ENCODE assay signal across 33 mouse cellular contexts in the genomic region with DNA sequence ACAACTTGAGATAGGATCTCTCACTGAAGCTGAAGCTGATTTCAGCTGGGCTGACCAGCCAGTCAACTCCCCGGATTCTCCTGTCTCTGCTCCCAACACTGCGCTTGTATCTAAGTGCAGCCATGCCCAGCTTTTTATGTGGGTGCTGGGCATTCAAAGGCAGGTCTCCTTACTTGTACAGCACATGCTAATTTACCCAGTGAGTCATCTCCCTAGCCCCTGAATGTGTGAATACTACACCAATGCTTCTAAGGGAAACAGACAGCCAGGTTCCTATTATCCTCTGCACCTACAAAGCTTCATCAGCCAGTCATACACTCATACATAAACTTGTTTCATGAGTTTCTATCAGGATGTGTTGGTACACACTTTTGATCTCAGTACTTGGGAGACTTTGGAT. TPM values are rescaled to one million over a fixed set of nuclear protein-coding genes. Genes with fewer than 3 reads are reported as not detected.
"Had no signal": no experiment of that assay in that cellular context is flagged by ENCODE, and none has a peak within 500 bp of the region (broad histone marks: within the 10 kb centered on the region; RNA-seq: fewer than 3 reads in every experiment).

No protein-coding gene starts in this region.

- H3K9ac ChIP-seq: embryonic facial prominence, embryonic 12.5 days; embryonic facial prominence, embryonic 13.5 days; embryonic facial prominence, embryonic 15.5 days; forebrain, embryonic 12.5 days; forebrain, embryonic 13.5 days; forebrain, embryonic 15.5 days; forebrain, postnatal 0 days had no signal

- H3K27me3 ChIP-seq: embryonic facial prominence, embryonic 12.5 days; embryonic facial prominence, embryonic 13.5 days; embryonic facial prominence, embryonic 15.5 days; forebrain, embryonic 12.5 days; forebrain, embryonic 13.5 days; forebrain, embryonic 15.5 days had no signal

- DNase-seq: cerebellum, adult 8-10 months; cerebellum, adult 9-10 months; cerebellum, adult 9-11 months; cerebellum, postnatal 10 days; cerebellum, postnatal 14 days; cerebellum, postnatal 25 days; cerebellum, postnatal 36 days; embryo, embryonic 11 days; forebrain, postnatal 0 days; gastrocnemius, adult 2 months; gastrocnemius, postnatal 10 days; gastrocnemius, postnatal 14 days; gastrocnemius, postnatal 25 days; gastrocnemius, postnatal 36 days; heart, adult 18-20 months had no signal

- H3K27ac ChIP-seq: embryonic facial prominence, embryonic 10.5 days; embryonic facial prominence, embryonic 12.5 days; embryonic facial prominence, embryonic 13.5 days; embryonic facial prominence, embryonic 15.5 days; forebrain, embryonic 10.5 days; forebrain, embryonic 12.5 days; forebrain, embryonic 13.5 days; forebrain, embryonic 15.5 days; gastrocnemius, adult 2 months; heart, embryonic 10.5 days had no signal

- ATAC-seq: forebrain, embryonic 13.5 days; forebrain, embryonic 14.5 days; forebrain, embryonic 15.5 days; forebrain, embryonic 16.5 days; forebrain, postnatal 0 days had no signal

- H3K4me3 ChIP-seq: embryonic facial prominence, embryonic 10.5 days; embryonic facial prominence, embryonic 12.5 days; embryonic facial prominence, embryonic 13.5 days; embryonic facial prominence, embryonic 15.5 days; erythroblast, embryonic 14.5 days; forebrain, embryonic 10.5 days; forebrain, embryonic 12.5 days; forebrain, embryonic 13.5 days; forebrain, embryonic 15.5 days; gastrocnemius, adult 2 months; heart, embryonic 10.5 days had no signal

- H3K9me3 ChIP-seq: embryonic facial prominence, embryonic 10.5 days; embryonic facial prominence, embryonic 12.5 days; embryonic facial prominence, embryonic 13.5 days; embryonic facial prominence, embryonic 15.5 days; forebrain, embryonic 10.5 days; forebrain, embryonic 12.5 days; forebrain, embryonic 13.5 days; forebrain, embryonic 15.5 days; heart, embryonic 10.5 days had no signal

- H3K4me2 ChIP-seq: embryonic facial prominence, embryonic 12.5 days; embryonic facial prominence, embryonic 13.5 days; embryonic facial prominence, embryonic 15.5 days; forebrain, embryonic 12.5 days; forebrain, embryonic 13.5 days; forebrain, embryonic 15.5 days; heart, embryonic 11.5 days had no signal

- H3K4me1 ChIP-seq: embryonic facial prominence, embryonic 10.5 days; embryonic facial prominence, embryonic 12.5 days; embryonic facial prominence, embryonic 13.5 days; embryonic facial prominence, embryonic 15.5 days; forebrain, embryonic 10.5 days; forebrain, embryonic 12.5 days; forebrain, embryonic 13.5 days; forebrain, embryonic 15.5 days; heart, embryonic 10.5 days had no signal

RNA-seq across cellular contexts. Expression of a gene that starts 19.5 kb away (rescaled TPM):
- polyA plus RNA-seq: embryonic facial prominence, embryonic 10.5 days; embryonic facial prominence, embryonic 11.5 days; embryonic facial prominence, embryonic 12.5 days; embryonic facial prominence, embryonic 13.5 days; embryonic facial prominence, embryonic 14.5 days; embryonic facial prominence, embryonic 15.5 days; erythroblast, embryonic 14.5 days; forebrain, embryonic 10.5 days; forebrain, embryonic 11.5 days; forebrain, embryonic 12.5 days; forebrain, embryonic 13.5 days; forebrain, embryonic 14.5 days; forebrain, embryonic 15.5 days; forebrain, embryonic 16.5 days; forebrain, postnatal 0 days; heart, embryonic 10.5 days; heart, embryonic 11.5 days had no signal

RNA-seq across cellular contexts. Expression of a gene that starts 48.7 kb away (rescaled TPM):
- total RNA-seq: gastrocnemius, adult 18-20 months; gastrocnemius, adult 2 months; gastrocnemius, adult 8-10 months; gastrocnemius, postnatal 36 days had no signal
- polyA plus RNA-seq: forebrain, embryonic 13.5 days; forebrain, embryonic 14.5 days; forebrain, embryonic 15.5 days; forebrain, embryonic 16.5 days had no signal
